Mouse (Mus musculus): ENCODE measurements around the gene Fam189a2.

GRCm38 (mm10) chr19:24022301-24022700 is 8.5 kb downstream of the Fam189a2 start:
- no peak for TF ChIP-seq EP300 (IDR thresholded peaks at IDR 0.05; ENCODE audit: low read depth in 1 of 2, low read length in 2 of 2)
- no peak for TF ChIP-seq POLR2A (IDR thresholded peaks at IDR 0.05; ENCODE audit: control insufficient read depth in 1 of 2, insufficient read depth in 1 of 2, low read depth in 1 of 2, low read length in 2 of 2, poor library complexity in 1 of 2)
- no peak for TF ChIP-seq CTCF (IDR thresholded peaks at IDR 0.05 in 2 of 3, conservative IDR thresholded peaks at IDR 0.05 in 1 of 3; ENCODE audit: control insufficient read depth in 1 of 3, insufficient read depth in 1 of 3, low read depth in 2 of 3, low read length in 3 of 3, poor library complexity in 1 of 3, severe bottlenecking in 1 of 3)
- no peak for TF ChIP-seq BHLHE40 (IDR thresholded peaks at IDR 0.05; ENCODE audit: borderline replicate concordance, low read depth, low read length)
- TF ChIP-seq CHD2 (IDR thresholded peaks at IDR 0.05; ENCODE audit: low read length): no peak
- TF ChIP-seq POLR2AphosphoS5 (IDR thresholded peaks at IDR 0.05; ENCODE audit: borderline replicate concordance, low read depth, low read length): no peak
- TF ChIP-seq USF1 (IDR thresholded peaks at IDR 0.05; ENCODE audit: low read depth, low read length): peak; percentile 54
- TF ChIP-seq UBTF (IDR thresholded peaks at IDR 0.05; ENCODE audit: borderline replicate concordance, insufficient read depth, low read depth, low read length): no peak
- no peak for TF ChIP-seq E2F4 (IDR thresholded peaks at IDR 0.05; ENCODE audit: borderline replicate concordance, low read depth, low read length)

Data from MEL (cell line).